Mouse (Mus musculus) frontal cortex, postnatal 25 days (tissue): ENCODE measurements around the gene Foxred2.
A peak's percentile ranks its signal among the peaks of the same experiment; 100 is the strongest.

Experiments
- DNase-seq, 2 experiments: peaks; one replicate each; pipeline ENCODE4 v3.0.0; 2022; ENCODE audit warnings: low spot score in 2 of 2

Gene Foxred2

GRCm38 (mm10) chr15:77956404-77956901 is at the start of gene Foxred2:
Gene Foxred2 (minus strand): TSS chr15:77956722.
- peak; percentile 63 to 76 for DNase-seq

DNA sequence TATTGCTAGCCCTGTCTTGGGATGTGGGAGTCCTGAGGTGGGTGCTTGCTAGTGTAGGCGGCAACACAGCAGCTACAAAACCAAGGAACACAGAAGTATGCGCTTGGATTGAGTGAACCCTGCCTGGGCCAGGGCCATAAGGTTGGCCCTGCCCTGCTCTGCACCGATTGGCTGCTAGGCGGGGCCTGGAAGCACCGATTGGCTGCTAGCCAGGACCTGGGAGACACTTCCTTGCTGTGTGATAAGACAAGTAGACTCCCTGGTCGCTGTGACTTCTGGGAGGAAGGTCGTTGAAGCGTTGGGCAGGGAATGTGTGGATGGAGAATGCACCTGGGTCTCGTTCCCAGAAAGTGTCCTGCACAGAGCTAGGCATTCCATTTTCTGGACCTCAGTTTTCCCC is 47.4 kb upstream of the Foxred2 start:
- DNase-seq: no peak

DNA sequence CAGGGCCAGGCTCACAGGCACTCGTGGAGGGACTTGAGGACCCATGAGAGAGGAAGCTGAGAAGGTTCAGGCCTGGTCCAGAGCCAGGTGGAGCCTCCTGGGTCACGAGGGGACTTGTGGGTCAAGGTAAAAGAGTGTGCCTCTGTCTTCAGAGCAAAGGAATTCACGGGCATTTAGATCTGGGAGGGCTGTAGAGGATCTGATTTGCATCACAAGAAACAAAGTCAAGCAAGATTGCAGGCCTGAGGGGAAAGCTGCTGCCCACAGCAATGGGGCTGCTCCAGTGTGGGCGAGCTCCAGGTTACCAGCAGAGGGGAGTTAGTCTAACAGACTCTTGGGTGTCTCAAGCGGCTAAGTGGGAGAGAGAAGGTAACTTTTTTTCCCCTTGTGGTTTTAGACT is 44.9 kb upstream of the Foxred2 start:
- no peak for DNase-seq

DNA sequence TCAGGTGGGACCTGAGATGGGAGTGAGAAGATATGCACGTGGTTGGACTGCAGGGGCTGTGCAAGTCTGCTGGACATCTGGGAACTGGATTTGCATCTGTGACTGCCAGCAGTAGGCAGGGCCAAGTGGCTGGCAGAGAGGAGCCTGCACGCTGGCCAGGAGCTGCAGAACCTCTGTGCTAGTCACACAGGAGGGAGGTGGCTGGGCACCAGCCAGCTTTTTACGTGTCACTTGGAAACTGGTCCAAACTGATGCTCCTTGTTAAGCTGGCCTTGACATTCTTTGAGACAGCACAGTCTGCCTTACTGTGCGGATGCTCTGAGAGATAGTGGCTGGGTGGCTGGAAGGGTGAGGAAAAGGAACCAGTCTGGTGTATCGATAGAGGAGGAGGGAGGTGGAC is 32.0 kb upstream of the Foxred2 start:
- no peak for DNase-seq

DNA sequence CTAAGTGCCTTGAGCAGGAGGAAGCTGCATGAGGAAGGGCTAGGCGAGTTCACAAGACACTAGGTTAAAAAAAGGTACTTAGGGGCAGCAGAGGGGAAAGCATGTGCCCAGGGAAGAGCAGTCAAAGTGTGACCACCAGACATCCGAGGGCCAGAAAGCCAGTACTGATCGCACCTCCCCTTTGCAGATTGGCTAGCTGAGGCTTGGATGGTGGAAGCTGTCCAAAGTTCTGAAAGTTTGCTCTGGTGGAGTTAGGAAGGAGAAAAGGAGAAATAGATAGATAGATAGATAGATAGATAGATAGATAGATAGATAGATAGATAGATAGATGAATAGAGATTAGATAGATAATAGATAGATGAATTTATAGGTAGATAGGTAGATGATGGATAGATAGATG is 26.9 kb upstream of the Foxred2 start:
- no peak for DNase-seq

GRCm38 (mm10) chr15:77982195-77982939 is 25.8 kb upstream of the Foxred2 start:
- peak; percentile 82 to 83 for DNase-seq

DNA sequence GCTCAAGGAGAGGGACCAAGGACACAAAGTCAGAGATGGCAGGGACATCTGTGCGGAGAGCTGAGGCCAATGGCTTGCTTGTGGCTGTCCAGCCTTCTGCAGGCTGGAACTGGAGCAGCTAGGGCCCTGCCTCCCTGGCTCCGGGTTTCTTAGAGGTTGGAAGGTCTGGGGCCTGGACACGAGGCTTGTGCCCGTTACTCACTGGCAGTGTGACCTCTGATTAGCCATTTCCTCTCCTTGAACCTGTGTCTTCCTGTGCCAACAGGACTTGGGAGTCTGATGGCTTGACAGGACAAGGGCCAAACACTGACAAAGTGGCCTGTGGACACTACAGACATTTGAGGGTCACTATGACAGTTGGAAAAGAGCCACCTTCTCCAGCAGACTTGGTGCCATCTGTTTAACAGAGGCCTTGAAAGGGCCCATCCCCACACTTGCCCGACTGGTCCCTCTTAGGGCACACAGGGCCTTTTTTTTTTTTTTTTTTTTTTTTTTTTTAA is 24.7 kb upstream of the Foxred2 start:
- no peak for DNase-seq

- peak; percentile 31 to 34 for DNase-seq
Measured at GRCm38 (mm10) chr15:77979427-77979865, 22.9 kb upstream of the Foxred2 start.

DNA sequence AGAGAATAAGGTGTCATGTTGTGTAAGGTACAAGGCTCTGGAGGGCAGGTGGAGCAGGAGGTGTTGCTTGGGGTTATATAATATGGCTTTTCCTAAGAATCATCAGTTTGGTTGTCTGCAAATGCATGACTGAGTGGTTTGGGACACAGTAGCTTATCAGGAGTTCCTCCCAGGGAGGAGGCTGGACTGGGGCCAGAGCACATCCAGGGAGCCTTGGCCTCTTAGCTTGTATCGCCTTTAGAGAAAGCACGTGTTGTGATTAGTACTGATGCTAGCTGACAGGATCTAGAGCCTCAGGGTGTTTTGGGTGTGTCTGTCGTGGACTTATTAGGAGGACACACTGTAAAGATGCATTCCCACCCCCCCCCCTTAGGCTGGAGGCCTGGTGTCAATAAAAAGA is 21.1 kb upstream of the Foxred2 start:
- no peak for DNase-seq

GRCm38 (mm10) chr15:77974165-77974841 is 17.8 kb upstream of the Foxred2 start:
- DNase-seq: no peak

GRCm38 (mm10) chr15:77970470-77971292 is 14.2 kb upstream of the Foxred2 start, which contains the start of gene Eif3d:
Gene Eif3d (minus strand): TSS chr15:77970813.
- peak; percentile 99 for DNase-seq

GRCm38 (mm10) chr15:77969940-77970469 is 13.5 kb upstream of the Foxred2 start:
- no peak for DNase-seq

- no peak for DNase-seq
Measured at GRCm38 (mm10) chr15:77965117-77965528, 8.6 kb upstream of the Foxred2 start.

GRCm38 (mm10) chr15:77962447-77962846 is 5.9 kb upstream of the Foxred2 start:
- DNase-seq: no peak

GRCm38 (mm10) chr15:77960693-77961092 is 4.2 kb upstream of the Foxred2 start:
- no peak for DNase-seq

DNA sequence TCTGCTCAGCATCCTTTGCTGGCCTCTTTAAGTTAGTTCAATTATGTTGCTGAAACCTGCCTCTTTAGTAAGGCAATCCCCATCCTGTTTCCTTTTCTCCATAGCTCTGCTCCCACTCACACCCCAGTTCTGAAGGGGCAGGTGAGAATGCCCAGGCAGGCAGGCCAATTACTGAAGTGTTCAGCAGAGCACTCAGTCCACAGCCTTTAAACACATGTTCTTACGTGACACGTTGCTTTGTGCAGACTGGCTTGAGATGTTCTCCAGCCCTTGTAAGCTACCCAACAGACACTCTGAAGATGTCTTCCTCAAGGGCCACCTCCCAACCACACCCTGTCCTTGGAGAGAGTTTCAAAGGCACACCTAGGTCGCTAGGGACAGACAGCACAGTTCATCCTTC is 1.5 kb upstream of the Foxred2 start:
- no peak for DNase-seq

- DNase-seq: no peak
Measured at GRCm38 (mm10) chr15:77957625-77958024, 1.1 kb upstream of the Foxred2 start.

DNA sequence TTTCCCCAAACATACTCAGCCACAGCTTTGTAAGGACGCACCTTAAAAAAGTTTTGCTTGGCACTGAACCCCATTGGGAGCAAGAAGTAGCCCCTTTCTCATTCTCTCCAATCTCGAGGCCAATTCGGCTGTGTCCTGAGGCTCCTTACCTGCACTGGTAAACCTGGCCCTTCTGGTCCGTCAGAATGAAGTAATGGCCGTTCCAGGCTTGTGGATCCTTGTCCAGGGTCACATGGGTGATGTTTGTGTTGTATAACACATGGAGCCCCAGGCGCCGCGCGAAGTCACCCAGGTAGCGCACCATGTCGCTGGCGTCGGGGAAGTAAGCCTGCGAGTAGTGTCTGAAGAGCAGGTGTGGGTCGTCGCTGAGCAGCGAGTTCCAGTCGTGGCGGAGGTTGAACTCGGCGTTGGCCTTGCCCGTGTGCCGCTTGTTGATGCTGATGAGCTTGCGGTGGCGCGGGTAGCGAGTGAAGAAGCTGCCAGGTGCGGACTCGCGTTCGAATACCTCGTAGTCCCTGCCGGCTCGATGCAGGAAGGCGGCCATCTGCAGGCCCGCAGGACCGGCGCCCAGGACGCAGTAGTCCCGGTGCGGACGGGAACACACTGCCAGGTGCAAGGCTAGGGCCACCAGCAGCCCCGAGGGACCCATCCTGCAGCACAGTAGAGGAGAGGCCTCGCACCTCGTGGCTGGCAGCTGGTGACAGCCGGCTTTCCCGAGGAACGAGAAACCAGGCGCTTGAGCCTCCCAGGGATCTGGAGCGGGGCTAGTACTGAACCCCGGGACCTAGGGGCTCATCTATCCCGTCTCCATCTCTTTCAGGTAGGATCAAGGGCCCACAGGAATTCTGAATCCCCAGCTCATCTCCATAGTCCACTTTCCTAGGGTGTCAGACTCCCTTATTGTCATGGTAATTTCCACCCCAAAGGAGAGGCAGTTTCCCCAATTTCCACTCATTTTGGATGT is 800 bp downstream of the Foxred2 start:
- DNase-seq: no peak

- no peak for DNase-seq
Measured at GRCm38 (mm10) chr15:77954362-77954761, 2.2 kb downstream of the Foxred2 start.

DNA sequence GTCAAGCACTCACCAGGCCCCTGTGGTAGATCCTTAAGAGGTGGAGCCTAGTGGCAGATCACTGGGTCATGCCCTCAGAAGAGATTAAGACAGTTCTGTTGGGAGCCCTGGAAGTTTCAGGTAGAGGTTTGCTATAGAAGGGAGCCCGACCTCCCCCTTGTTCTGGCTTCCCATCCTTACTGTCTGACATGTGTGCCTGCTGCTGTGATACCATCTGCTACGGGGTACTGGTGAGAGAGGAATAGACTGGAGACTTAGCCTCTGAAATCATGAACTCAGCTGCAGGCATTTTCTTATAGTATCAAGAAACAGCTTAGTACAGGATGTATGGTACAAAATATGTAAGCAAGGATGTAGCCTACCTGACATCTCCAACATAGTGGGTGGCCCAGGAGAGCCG is 3.6 kb downstream of the Foxred2 start:
- DNase-seq: no peak
